Mouse (Mus musculus): ENCODE data around the gene Mrpl10. TPM values are rescaled to one million over a fixed set of nuclear protein-coding genes. Genes with fewer than 3 reads are reported as not detected.

Gene Mrpl10
- polyA plus RNA-seq, 1 experiment from 2014 or later, result 71.0 TPM

DNA sequence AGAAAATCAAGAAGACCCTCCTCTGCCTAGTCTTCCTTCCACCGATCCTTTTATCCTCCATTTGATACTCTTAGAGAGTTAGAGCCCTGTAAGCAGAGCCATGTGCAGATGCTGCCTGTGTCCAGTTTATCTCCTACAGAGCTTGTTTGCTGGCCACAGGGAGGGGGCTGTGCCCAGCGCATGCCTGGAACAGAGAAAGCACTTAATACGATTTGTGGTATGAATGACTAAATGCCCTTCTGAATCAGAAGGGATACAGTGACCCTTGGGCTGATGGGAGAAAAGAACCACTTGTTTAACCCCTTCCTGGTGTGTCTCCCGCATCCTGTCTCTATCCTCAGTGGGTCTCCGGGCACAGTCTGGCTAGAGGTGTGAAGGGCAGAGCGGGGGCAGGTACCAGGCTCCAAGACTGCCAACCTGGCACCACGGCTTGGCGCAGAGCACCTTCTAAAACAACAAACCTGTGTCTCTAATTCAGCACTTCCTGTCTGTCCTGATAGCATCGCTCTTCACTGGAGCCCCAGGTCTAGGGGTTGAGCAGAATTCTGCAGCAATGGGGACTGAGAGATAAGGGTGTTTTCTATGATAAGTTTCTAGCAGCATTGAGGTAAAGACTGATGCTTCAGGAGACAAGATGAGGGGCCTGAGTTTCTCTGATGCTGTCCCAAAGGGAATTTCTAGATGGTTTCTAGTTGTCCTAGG lies 34.1 kb upstream of the Mrpl10 start:
- no peaks in the 10 kb centered on the region for H3K4me1 ChIP-seq (ENCODE audit: control insufficient read depth, insufficient read depth, low read length)
- H3K4me2 ChIP-seq, result no peak overlapping the region
- DNase-seq (ENCODE audit: low spot score, missing footprints) (no peak), ATAC-seq (ENCODE audit: low FRiP score) (no peak)
- H3K27me3 ChIP-seq (ENCODE audit: control insufficient read depth, insufficient read depth, low read length), result peaks cover 2% of the 10 kb centered on the region; the same call in 1 of the 2 replicates
- H3K4me3 ChIP-seq (ENCODE audit: low read depth, low read length), result no peak overlapping the region
- no peaks in the 10 kb centered on the region for H3K9me3 ChIP-seq (ENCODE audit: control insufficient read depth, low read length)
- H3K27ac ChIP-seq (ENCODE audit: low read depth, low read length), result no peak overlapping the region
- no peak overlapping the region for H3K9ac ChIP-seq (ENCODE audit: low read length)
- WGBS, result 77% methylated on average over 9 of the region's 9 CpGs
- no peaks in the 10 kb centered on the region for H3K36me3 ChIP-seq (ENCODE audit: control insufficient read depth, insufficient read depth, low read length)

DNA sequence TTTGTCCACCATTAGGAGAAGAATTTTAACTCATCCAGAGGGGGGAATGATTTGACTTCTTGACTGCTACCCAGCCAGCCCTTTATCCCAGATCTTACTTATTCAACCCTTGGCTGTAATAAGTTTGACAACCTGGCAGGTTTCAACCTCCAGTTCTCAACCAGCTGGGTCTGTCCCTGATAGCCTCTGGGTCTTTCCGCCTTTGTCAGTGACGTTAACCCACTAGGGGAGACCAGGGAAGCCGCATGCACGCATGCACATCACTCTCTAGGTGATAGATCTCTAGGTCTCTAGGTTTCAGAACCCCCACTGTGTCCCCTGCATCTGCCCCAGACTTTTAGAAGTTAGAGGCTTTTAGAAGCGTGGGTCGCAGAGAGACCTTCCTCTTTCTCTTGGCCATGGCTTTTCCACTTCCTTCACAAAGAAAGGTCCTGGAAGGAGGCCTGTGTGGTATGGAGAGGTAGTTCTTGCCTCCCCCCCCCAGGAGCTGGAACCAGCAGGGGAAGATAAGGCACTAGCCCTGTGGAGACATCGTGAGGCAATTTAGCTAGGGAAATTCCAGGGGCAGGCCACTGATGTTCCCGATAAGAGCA lies 32.1 kb upstream of the Mrpl10 start:
- no peaks in the 10 kb centered on the region for H3K9me3 ChIP-seq (ENCODE audit: control insufficient read depth, low read length)
- H3K4me2 ChIP-seq, result no peak overlapping the region
- H3K27ac ChIP-seq (ENCODE audit: low read depth, low read length), result no peak overlapping the region
- peaks cover 2% of the 10 kb centered on the region; the same call in 1 of the 2 replicates for H3K27me3 ChIP-seq (ENCODE audit: control insufficient read depth, insufficient read depth, low read length)
- H3K36me3 ChIP-seq (ENCODE audit: control insufficient read depth, insufficient read depth, low read length), result no peaks in the 10 kb centered on the region
- H3K9ac ChIP-seq (ENCODE audit: low read length), result no peak overlapping the region
- no peak overlapping the region for H3K4me3 ChIP-seq (ENCODE audit: low read depth, low read length)
- 59% methylated on average over 8 of the region's 8 CpGs for WGBS
- ATAC-seq (ENCODE audit: low FRiP score) (no peak), DNase-seq (ENCODE audit: low spot score, missing footprints) (no peak)
- no peaks in the 10 kb centered on the region for H3K4me1 ChIP-seq (ENCODE audit: control insufficient read depth, insufficient read depth, low read length)

GRCm38 (mm10) chr11:97013121-97013670 lies 28.2 kb upstream of the Mrpl10 start, which contains the start of gene Sp6:
Gene Sp6 (plus strand): TSS chr11:97013394.
- peaks cover 28% of the 10 kb centered on the region for H3K27me3 ChIP-seq (ENCODE audit: control insufficient read depth, insufficient read depth, low read length)

GRCm38 (mm10) chr11:97017696-97018582 lies 23.4 kb upstream of the Mrpl10 start:
- H3K4me1 ChIP-seq (ENCODE audit: control insufficient read depth, insufficient read depth, low read length), result peaks cover 13% of the 10 kb centered on the region
- no peak overlapping the region for H3K9ac ChIP-seq (ENCODE audit: low read length)
- DNase-seq (ENCODE audit: low spot score, missing footprints) (peak; percentile 94), ATAC-seq (ENCODE audit: low FRiP score) (no peak)
- H3K4me2 ChIP-seq, result no peak overlapping the region
- 1% methylated on average over 36 of the region's 36 CpGs for WGBS
- peak overlapping the region; percentile 22 for H3K4me3 ChIP-seq (ENCODE audit: low read depth, low read length)
- no peak overlapping the region for H3K27ac ChIP-seq (ENCODE audit: low read depth, low read length)
- H3K27me3 ChIP-seq (ENCODE audit: control insufficient read depth, insufficient read depth, low read length), result peaks cover 71% of the 10 kb centered on the region
- no peaks in the 10 kb centered on the region for H3K9me3 ChIP-seq (ENCODE audit: control insufficient read depth, low read length)
- H3K36me3 ChIP-seq (ENCODE audit: control insufficient read depth, insufficient read depth, low read length), result no peaks in the 10 kb centered on the region

More at GRCm38 (mm10) chr11:97013121-97013670, 28.2 kb upstream of the Mrpl10 start, which contains the start of gene Sp6:
- no peak for ATAC-seq (ENCODE audit: low FRiP score)
- Histone ChIP-seq H3K9ac (ENCODE audit: low read length) (no peak within 1 kb of the TSS), H3K4me1 (ENCODE audit: control insufficient read depth, insufficient read depth, low read length) (no peaks in the 10 kb centered on the region), H3K9me3 (ENCODE audit: control insufficient read depth, low read length) (no peaks in the 10 kb centered on the region), H3K4me2 (no peak within 1 kb of the TSS), H3K36me3 (ENCODE audit: control insufficient read depth, insufficient read depth, low read length) (no peaks in the 10 kb centered on the region), H3K4me3 (ENCODE audit: low read depth, low read length) (no peak within 1 kb of the TSS), H3K27ac (ENCODE audit: low read depth, low read length) (no peak within 1 kb of the TSS)
- DNase-seq (ENCODE audit: low spot score, missing footprints), result no peak
- WGBS, result 33% methylated on average over 8 of the region's 8 CpGs

GRCm38 (mm10) chr11:97018583-97019344 lies 22.6 kb upstream of the Mrpl10 start:
- H3K27me3 ChIP-seq (ENCODE audit: control insufficient read depth, insufficient read depth, low read length), result peaks cover 79% of the 10 kb centered on the region

GRCm38 (mm10) chr11:97019345-97019708 lies 22.0 kb upstream of the Mrpl10 start:
- 2% methylated on average over 13 of the region's 13 CpGs for WGBS
- H3K4me2 ChIP-seq, result no peak overlapping the region
- peaks cover 84% of the 10 kb centered on the region for H3K27me3 ChIP-seq (ENCODE audit: control insufficient read depth, insufficient read depth, low read length)
- H3K9me3 ChIP-seq (ENCODE audit: control insufficient read depth, low read length), result no peaks in the 10 kb centered on the region
- no peak for ATAC-seq (ENCODE audit: low FRiP score)
- H3K36me3 ChIP-seq (ENCODE audit: control insufficient read depth, insufficient read depth, low read length), result no peaks in the 10 kb centered on the region
- no peak overlapping the region for H3K9ac ChIP-seq (ENCODE audit: low read length)
- DNase-seq (ENCODE audit: low spot score, missing footprints), result no peak
- no peak overlapping the region for H3K4me3 ChIP-seq (ENCODE audit: low read depth, low read length)
- no peak overlapping the region for H3K27ac ChIP-seq (ENCODE audit: low read depth, low read length)
- peaks cover 13% of the 10 kb centered on the region for H3K4me1 ChIP-seq (ENCODE audit: control insufficient read depth, insufficient read depth, low read length)

More at GRCm38 (mm10) chr11:97018583-97019344, 22.6 kb upstream of the Mrpl10 start:
- H3K4me3 ChIP-seq (ENCODE audit: low read depth, low read length), result peak overlapping the region; percentile 22
- H3K9ac ChIP-seq (ENCODE audit: low read length), result 0 out of 2 replicates have a peak overlapping the region, but pooled peaks have one; percentile 16
- DNase-seq (ENCODE audit: low spot score, missing footprints) (peak; percentile 94), ATAC-seq (ENCODE audit: low FRiP score) (no peak)
- no peaks in the 10 kb centered on the region for H3K36me3 ChIP-seq (ENCODE audit: control insufficient read depth, insufficient read depth, low read length)
- peak overlapping the region; percentile 31 for H3K4me2 ChIP-seq
- no peaks in the 10 kb centered on the region for H3K9me3 ChIP-seq (ENCODE audit: control insufficient read depth, low read length)
- peaks cover 13% of the 10 kb centered on the region for H3K4me1 ChIP-seq (ENCODE audit: control insufficient read depth, insufficient read depth, low read length)
- WGBS, result under 1% methylated on average over 66 of the region's 68 CpGs
- no peak overlapping the region for H3K27ac ChIP-seq (ENCODE audit: low read depth, low read length)

DNA sequence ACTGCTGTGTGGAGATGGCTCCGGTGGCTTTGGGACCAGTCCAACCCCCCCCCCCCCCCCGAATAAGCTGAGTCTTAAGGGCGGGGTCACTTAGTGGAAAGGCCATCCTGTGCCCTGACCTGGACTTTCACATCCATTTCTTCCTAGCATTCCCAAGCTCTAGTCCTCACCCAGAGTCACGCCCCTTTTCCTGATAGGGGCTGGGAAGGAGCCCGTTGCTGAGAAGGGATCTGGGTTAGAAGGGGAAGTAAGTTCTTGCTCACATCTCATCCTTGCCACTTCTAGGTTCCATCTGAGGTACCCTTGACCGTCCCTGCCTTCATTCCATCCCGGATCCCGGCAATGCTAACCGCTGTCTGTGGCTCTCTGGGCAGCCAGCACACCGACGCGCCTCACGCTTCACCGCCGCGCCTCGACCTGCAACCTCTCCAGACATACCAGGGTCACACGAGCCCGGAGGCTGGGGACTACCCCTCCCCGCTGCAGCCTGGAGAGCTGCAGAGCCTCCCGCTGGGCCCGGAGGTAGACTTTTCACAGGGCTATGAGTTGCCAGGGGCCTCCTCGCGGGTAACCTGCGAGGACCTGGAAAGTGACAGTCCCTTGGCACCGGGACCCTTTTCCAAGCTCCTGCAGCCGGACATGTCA lies 20.1 kb upstream of the Mrpl10 start:
- peaks cover 25% of the 10 kb centered on the region for H3K4me1 ChIP-seq (ENCODE audit: control insufficient read depth, insufficient read depth, low read length)
- peaks cover 84% of the 10 kb centered on the region for H3K27me3 ChIP-seq (ENCODE audit: control insufficient read depth, insufficient read depth, low read length)
- peak overlapping the region; percentile 72 for H3K4me2 ChIP-seq
- no peak for ATAC-seq (ENCODE audit: low FRiP score)
- under 1% methylated on average over 26 of the region's 27 CpGs for WGBS
- H3K4me3 ChIP-seq (ENCODE audit: low read depth, low read length), result peak overlapping the region; percentile 41; the same call in 1 of the 2 replicates
- no peaks in the 10 kb centered on the region for H3K9me3 ChIP-seq (ENCODE audit: control insufficient read depth, low read length)
- no peak overlapping the region for H3K27ac ChIP-seq (ENCODE audit: low read depth, low read length)
- DNase-seq (ENCODE audit: low spot score, missing footprints), result peak; percentile 90
- H3K36me3 ChIP-seq (ENCODE audit: control insufficient read depth, insufficient read depth, low read length), result no peaks in the 10 kb centered on the region
- H3K9ac ChIP-seq (ENCODE audit: low read length), result no peak overlapping the region

All from midbrain, embryonic 11.5 days (tissue).